Mouse (Mus musculus) cortical plate, adult 2 months (tissue): ENCODE results near the gene Klf14. TPM values are rescaled to one million over a fixed set of nuclear protein-coding genes. Genes with fewer than 3 reads are reported as not detected.

Experiments
- H3K27ac ChIP-seq: fragments of 200-500 bp; 2 replicates; pipeline ENCODE4 v1.5.1; 2012; ENCODE audit warnings: low read length, control low read depth, inconsistent platforms; ENCODE audit not compliant: insufficient read depth
- H3K4me1 ChIP-seq: fragments of 200-500 bp; 2 replicates; pipeline ENCODE4 v1.6.1; 2011; ENCODE audit warnings: low read length; ENCODE audit not compliant: control insufficient read depth, insufficient read depth
- H3K4me3 ChIP-seq: fragments of 200-500 bp; 2 replicates; pipeline ENCODE4 v1.5.1; 2011; ENCODE audit warnings: mild to moderate bottlenecking, low read length, control low read depth; ENCODE audit not compliant: insufficient read depth
- CTCF ChIP-seq: fragments of 200-500 bp; IDR thresholded peaks from 2 replicates; pipeline ENCODE4 v1.5.1; 2011; ENCODE audit warnings: mild to moderate bottlenecking, control low read depth, low read length; ENCODE audit not compliant: insufficient read depth; ENCODE audit errors: extremely low read depth
- POLR2A ChIP-seq: fragments of 200-500 bp; IDR thresholded peaks from 2 replicates; pipeline ENCODE4 v1.6.1; 2011; ENCODE audit warnings: mild to moderate bottlenecking, low read length, control low read depth; ENCODE audit not compliant: insufficient read depth; ENCODE audit errors: extremely low read depth
- polyA plus RNA-seq: library from polyadenylated mRNA; depleted of rRNA; stranded (reverse); fragments of >200 nt; gene quantifications from 2 replicates; pipeline ENCODE4 v1.2.3, GENCODE M21; 2012; rRNA removed

Gene Klf14
- 0.17 and 0.19 TPM in 2 replicates for polyA plus RNA-seq

- no peak within 1 kb of the TSS for H3K27ac ChIP-seq
- no peaks in the 10 kb centered on the region for H3K4me1 ChIP-seq
- no peak for TF ChIP-seq POLR2A
- TF ChIP-seq CTCF: no peak
- peak within 1 kb of the TSS; percentile 17 for H3K4me3 ChIP-seq
Observed at GRCm38 (mm10) chr6:30958736-30959540, at the start of gene Klf14. Gene Klf14 (minus strand): TSS chr6:30959078.

GRCm38 (mm10) chr6:31006111-31006600 is 47.3 kb upstream of the Klf14 start:
- no peak overlapping the region for H3K27ac ChIP-seq

GRCm38 (mm10) chr6:30986393-30986792 is 27.5 kb upstream of the Klf14 start:
- no peak overlapping the region for H3K4me3 ChIP-seq
- H3K27ac ChIP-seq: no peak overlapping the region
- H3K4me1 ChIP-seq: no peaks in the 10 kb centered on the region
- TF ChIP-seq POLR2A (no peak), CTCF (no peak)

More at GRCm38 (mm10) chr6:31006111-31006600, 47.3 kb upstream of the Klf14 start:
- Histone ChIP-seq H3K4me1 (no peaks in the 10 kb centered on the region), H3K4me3 (no peak overlapping the region)
- TF ChIP-seq POLR2A (no peak), CTCF (no peak)

GRCm38 (mm10) chr6:30983021-30983420 is 24.1 kb upstream of the Klf14 start:
- Histone ChIP-seq H3K27ac (no peak overlapping the region), H3K4me3 (no peak overlapping the region), H3K4me1 (no peaks in the 10 kb centered on the region)
- TF ChIP-seq CTCF (no peak), POLR2A (no peak)

GRCm38 (mm10) chr6:30982372-30982980 is 23.6 kb upstream of the Klf14 start:
- TF ChIP-seq POLR2A: no peak
- peak; percentile 44; the same call in 1 of the 2 replicates for TF ChIP-seq CTCF
- H3K27ac ChIP-seq: 0 out of 2 replicates have a peak overlapping the region, but pooled peaks have one; percentile 34
- 0 out of 2 replicates have a peak overlapping the region, but pooled peaks have one; percentile 19 for H3K4me3 ChIP-seq
- no peaks in the 10 kb centered on the region for H3K4me1 ChIP-seq

GRCm38 (mm10) chr6:30981351-30981750 is 22.5 kb upstream of the Klf14 start:
- no peak for TF ChIP-seq CTCF
- no peak for TF ChIP-seq POLR2A

GRCm38 (mm10) chr6:30978615-30979014 is 19.7 kb upstream of the Klf14 start:
- TF ChIP-seq CTCF (no peak), POLR2A (no peak)
- H3K4me1 ChIP-seq: no peaks in the 10 kb centered on the region
- H3K27ac ChIP-seq: no peak overlapping the region
- no peak overlapping the region for H3K4me3 ChIP-seq

More at GRCm38 (mm10) chr6:30981351-30981750, 22.5 kb upstream of the Klf14 start:
- no peak overlapping the region for H3K27ac ChIP-seq
- H3K4me1 ChIP-seq: no peaks in the 10 kb centered on the region
- no peak overlapping the region for H3K4me3 ChIP-seq

GRCm38 (mm10) chr6:30972121-30972520 is 13.2 kb upstream of the Klf14 start:
- H3K27ac ChIP-seq: no peak overlapping the region
- TF ChIP-seq POLR2A (no peak), CTCF (no peak)
- no peaks in the 10 kb centered on the region for H3K4me1 ChIP-seq
- no peak overlapping the region for H3K4me3 ChIP-seq

- TF ChIP-seq POLR2A (no peak), CTCF (no peak)
- Histone ChIP-seq H3K27ac (no peak overlapping the region), H3K4me1 (no peaks in the 10 kb centered on the region), H3K4me3 (peak overlapping the region; percentile 17; the same call in 1 of the 2 replicates)
Observed at GRCm38 (mm10) chr6:30957784-30958735, 818 bp downstream of the Klf14 start.
